Comparison of ENCODE assay signal across 25 mouse cellular contexts in genomic region chr16:25751866-25752265, GRCm38 (mm10).
DNase-seq lines count a peak whose midpoint lies in the region; ATAC-seq and TF ChIP-seq lines count a peak whose summit lies in the region.
"Had no signal": no experiment of that assay in that cellular context is flagged by ENCODE, and none has a peak within 500 bp of the region (broad histone marks: within the 10 kb centered on the region; RNA-seq: fewer than 3 reads in every experiment).

No protein-coding gene starts in this region.

- no peak overlapping the region for H3K4me3 ChIP-seq in hindbrain, embryonic 13.5 days
- no peak overlapping the region for H3K4me3 ChIP-seq in hindbrain, postnatal 0 days (ENCODE audit: low read length)
- peak overlapping the region; percentile 1; the same call in 1 of the 2 replicates for H3K4me3 ChIP-seq in kidney, embryonic 16.5 days (ENCODE audit: low read length)
- H3K4me3 ChIP-seq in midbrain, embryonic 11.5 days (ENCODE audit: low read depth, low read length) = no peak overlapping the region
- H3K4me3 ChIP-seq: embryonic facial prominence, embryonic 15.5 days; forebrain, embryonic 15.5 days; heart, embryonic 15.5 days; limb, embryonic 10.5 days; liver, embryonic 15.5 days; lung, embryonic 15.5 days; megakaryocyte, embryonic 14.5 days; midbrain, embryonic 15.5 days; stomach, embryonic 15.5 days had no signal

- peak; percentile 49; the same call in 1 of the 2 replicates for ATAC-seq in hindbrain, embryonic 13.5 days (ENCODE audit: low FRiP score)
- ATAC-seq in hindbrain, postnatal 0 days = no peak
- ATAC-seq in kidney, embryonic 16.5 days (ENCODE audit: low FRiP score, low TSS enrichment) = peak; percentile 93
- ATAC-seq in midbrain, embryonic 11.5 days (ENCODE audit: low FRiP score) = no peak
- ATAC-seq: forebrain, embryonic 15.5 days; inflammation-experienced regulatory T-cells, adult 6 months; midbrain, embryonic 15.5 days; Patski had no signal

- WGBS in hindbrain, embryonic 13.5 days = 57% methylated on average over 11 of the region's 11 CpGs
- WGBS in hindbrain, postnatal 0 days = 57% methylated on average over 11 of the region's 11 CpGs
- 48% methylated on average over 11 of the region's 11 CpGs for WGBS in kidney, embryonic 16.5 days
- WGBS in midbrain, embryonic 11.5 days = 78% methylated on average over 11 of the region's 11 CpGs

- no peak overlapping the region for H3K9ac ChIP-seq in hindbrain, embryonic 13.5 days
- H3K9ac ChIP-seq in hindbrain, postnatal 0 days (replicated peaks; ENCODE audit: low read length) = no peak overlapping the region
- no peak overlapping the region for H3K9ac ChIP-seq in kidney, embryonic 16.5 days (replicated peaks; ENCODE audit: low read length)
- no peak overlapping the region for H3K9ac ChIP-seq in midbrain, embryonic 11.5 days (ENCODE audit: low read length)
- H3K9ac ChIP-seq: embryonic facial prominence, embryonic 15.5 days; forebrain, embryonic 15.5 days; heart, embryonic 15.5 days; liver, embryonic 15.5 days; lung, embryonic 15.5 days; midbrain, embryonic 15.5 days; stomach, embryonic 15.5 days had no signal

- H3K4me2 ChIP-seq in hindbrain, embryonic 13.5 days = 0 out of 2 replicates have a peak overlapping the region, but pooled peaks have one; percentile 4
- no peak overlapping the region for H3K4me2 ChIP-seq in hindbrain, postnatal 0 days (ENCODE audit: low read depth, low read length)
- no peak overlapping the region for H3K4me2 ChIP-seq in kidney, embryonic 16.5 days (replicated peaks; ENCODE audit: low read depth, low read length)
- no peak overlapping the region for H3K4me2 ChIP-seq in midbrain, embryonic 11.5 days
- H3K4me2 ChIP-seq: embryonic facial prominence, embryonic 15.5 days; forebrain, embryonic 15.5 days; heart, embryonic 15.5 days; liver, embryonic 15.5 days; lung, embryonic 15.5 days; midbrain, embryonic 15.5 days; stomach, embryonic 15.5 days had no signal

- H3K27me3 ChIP-seq in hindbrain, embryonic 13.5 days = no peaks in the 10 kb centered on the region
- no peaks in the 10 kb centered on the region for H3K27me3 ChIP-seq in hindbrain, postnatal 0 days (ENCODE audit: insufficient read depth, low read length)
- H3K27me3 ChIP-seq in kidney, embryonic 16.5 days (ENCODE audit: insufficient read depth, low read length) = no peaks in the 10 kb centered on the region
- no peaks in the 10 kb centered on the region for H3K27me3 ChIP-seq in midbrain, embryonic 11.5 days (ENCODE audit: control insufficient read depth, insufficient read depth, low read length)
- H3K27me3 ChIP-seq: embryonic facial prominence, embryonic 15.5 days; forebrain, embryonic 15.5 days; heart, embryonic 15.5 days; liver, embryonic 15.5 days; lung, embryonic 15.5 days; megakaryocyte, embryonic 14.5 days; midbrain, embryonic 15.5 days; Patski; stomach, embryonic 15.5 days had no signal

- H3K9me3 ChIP-seq in hindbrain, embryonic 13.5 days = no peaks in the 10 kb centered on the region
- no peaks in the 10 kb centered on the region for H3K9me3 ChIP-seq in hindbrain, postnatal 0 days (ENCODE audit: low read length)
- H3K9me3 ChIP-seq in kidney, embryonic 16.5 days (ENCODE audit: low read length) = no peaks in the 10 kb centered on the region
- no peaks in the 10 kb centered on the region for H3K9me3 ChIP-seq in midbrain, embryonic 11.5 days (ENCODE audit: control insufficient read depth, low read length)
- H3K9me3 ChIP-seq: embryonic facial prominence, embryonic 15.5 days; forebrain, embryonic 15.5 days; heart, embryonic 15.5 days; limb, embryonic 10.5 days; liver, embryonic 15.5 days; lung, embryonic 15.5 days; midbrain, embryonic 15.5 days; stomach, embryonic 15.5 days had no signal

- no peak for TF ChIP-seq CTCF in hindbrain, postnatal 0 days (IDR thresholded peaks at IDR 0.05; ENCODE audit: low read depth)

- H3K36me3 ChIP-seq in hindbrain, embryonic 13.5 days = no peaks in the 10 kb centered on the region
- H3K36me3 ChIP-seq in hindbrain, postnatal 0 days (ENCODE audit: insufficient read depth, low read length) = no peaks in the 10 kb centered on the region
- H3K36me3 ChIP-seq in kidney, embryonic 16.5 days (ENCODE audit: insufficient read depth, low read length) = no peaks in the 10 kb centered on the region
- no peaks in the 10 kb centered on the region for H3K36me3 ChIP-seq in midbrain, embryonic 11.5 days (ENCODE audit: control insufficient read depth, insufficient read depth, low read length)
- H3K36me3 ChIP-seq: embryonic facial prominence, embryonic 15.5 days; forebrain, embryonic 15.5 days; G1E; heart, embryonic 15.5 days; limb, embryonic 10.5 days; liver, embryonic 15.5 days; lung, embryonic 15.5 days; midbrain, embryonic 15.5 days; stomach, embryonic 15.5 days had no signal

- H3K4me1 ChIP-seq in hindbrain, embryonic 13.5 days (replicated peaks) = peaks cover 5% of the 10 kb centered on the region
- H3K4me1 ChIP-seq in hindbrain, postnatal 0 days (ENCODE audit: insufficient read depth, low read length) = no peaks in the 10 kb centered on the region
- peaks cover 6% of the 10 kb centered on the region for H3K4me1 ChIP-seq in kidney, embryonic 16.5 days (ENCODE audit: insufficient read depth, low read length)
- H3K4me1 ChIP-seq in midbrain, embryonic 11.5 days (ENCODE audit: control insufficient read depth, insufficient read depth, low read length) = no peaks in the 10 kb centered on the region
- H3K4me1 ChIP-seq: liver, embryonic 15.5 days; megakaryocyte, embryonic 14.5 days; midbrain, embryonic 15.5 days had no signal

- no peak for DNase-seq in hindbrain, postnatal 0 days (ENCODE audit: low spot score)
- peak; percentile 18 for DNase-seq in kidney, adult 18-20 months
- DNase-seq in kidney, postnatal 4 days = peak; percentile 38 to 61
- DNase-seq in midbrain, embryonic 11.5 days (ENCODE audit: low spot score, missing footprints) = no peak
- DNase-seq in embryo, embryonic 9.5 days (ENCODE audit: extremely low spot score) = no peak
- DNase-seq: cerebellum, adult 18-20 months; cerebellum, postnatal 25 days; heart, postnatal 4 days; liver; lung, postnatal 36 days; right cerebral cortex, adult 18-20 months had no signal

- H3K27ac ChIP-seq in hindbrain, embryonic 13.5 days = no peak overlapping the region
- H3K27ac ChIP-seq in hindbrain, postnatal 0 days = no peak overlapping the region
- H3K27ac ChIP-seq in kidney, embryonic 16.5 days (ENCODE audit: low read length) = no peak overlapping the region
- no peak overlapping the region for H3K27ac ChIP-seq in midbrain, embryonic 11.5 days (ENCODE audit: low read depth, low read length)
- H3K27ac ChIP-seq: embryonic facial prominence, embryonic 15.5 days; forebrain, embryonic 15.5 days; heart, embryonic 15.5 days; limb, embryonic 10.5 days; liver, embryonic 15.5 days; lung, embryonic 15.5 days; midbrain, embryonic 15.5 days; stomach, embryonic 15.5 days had no signal

Comparison
In these comparisons a context has a peak if more than half of its experiments do, and no peak if none do; other contexts are left out.
1. ATAC-seq: peak in hindbrain, embryonic 13.5 days (single experiment) and kidney, embryonic 16.5 days (single experiment); none in hindbrain, postnatal 0 days (single experiment) and midbrain, embryonic 11.5 days (single experiment).
2. DNase-seq: peak in kidney, adult 18-20 months (single experiment) and kidney, postnatal 4 days (2 of 2); none in hindbrain, postnatal 0 days (single experiment), midbrain, embryonic 11.5 days (single experiment) and embryo, embryonic 9.5 days (single experiment).